Mouse (Mus musculus): Measurements from ENCODE around the gene Lhx3. TPM values are rescaled to one million over a fixed set of nuclear protein-coding genes. Genes with fewer than 3 reads are reported as not detected.

The Lhx3 gene
- polyA plus RNA-seq (2016; fragmentation: Nextera tagmentation; extraction: Ambion mirVana) = not detected in 2 replicates

DNA sequence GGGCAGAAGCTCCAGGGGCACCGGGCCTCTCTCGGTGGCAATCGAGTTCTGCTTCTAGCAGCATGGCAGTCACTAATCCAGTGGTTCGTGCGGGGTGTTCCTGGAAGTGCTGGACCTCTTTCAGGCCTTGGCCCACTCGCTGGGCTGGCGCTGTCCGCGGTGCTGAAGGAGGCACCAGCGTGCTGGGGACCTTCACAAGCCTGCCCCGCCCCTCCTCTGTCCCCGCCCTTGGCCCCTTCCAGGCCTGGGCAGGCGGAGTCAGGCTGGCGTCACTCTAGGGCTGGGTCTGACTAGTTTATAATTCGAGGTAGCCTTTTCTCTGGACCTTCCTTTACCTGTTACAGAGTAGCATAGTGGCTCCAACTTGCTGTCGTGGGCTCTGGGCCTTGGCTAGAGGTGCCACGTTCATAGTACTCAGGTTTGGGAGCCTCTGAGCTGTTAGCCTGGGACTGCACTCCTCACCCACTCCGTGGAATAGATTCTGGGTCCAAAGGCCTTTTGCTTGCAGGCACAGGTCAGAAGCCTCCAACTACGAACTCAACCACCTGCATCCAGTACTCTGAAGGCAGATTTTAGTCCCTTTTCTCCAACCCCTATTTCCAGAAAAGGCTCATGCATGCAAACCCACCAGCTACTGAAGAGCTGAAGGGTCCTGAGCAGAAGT is at the start of gene Lhx3:
Lhx3 (minus strand) TSS at position 164 of the 664 bp plus-strand sequence.
- WGBS = 5% methylated on average over 19 of the region's 19 CpGs
- Histone ChIP-seq H3K36me3 (peaks cover 35% of the 10 kb centered on the region), H3K27me3 (peaks cover 53% of the 10 kb centered on the region), H3K9ac (replicated peaks) (no peak within 1 kb of the TSS), H3K4me2 (no peak within 1 kb of the TSS), H3K4me1 (replicated peaks) (peaks cover 17% of the 10 kb centered on the region), H3K9me3 (no peaks in the 10 kb centered on the region), H3K4me3 (replicated peaks) (no peak within 1 kb of the TSS), H3K27ac (no peak within 1 kb of the TSS)
- ATAC-seq (ENCODE audit: insufficient number of reproducible peaks, insufficient read depth, low FRiP score, low TSS enrichment, low read depth) = peak; percentile 81

- peaks cover 11% of the 10 kb centered on the region; the same call in 1 of the 2 replicates for H3K27me3 ChIP-seq
- no peak overlapping the region for H3K9ac ChIP-seq (replicated peaks)
- H3K9me3 ChIP-seq = no peaks in the 10 kb centered on the region
- 0 out of 2 replicates have a peak, but pooled peaks cover 7% of the 10 kb centered on the region for H3K4me1 ChIP-seq (replicated peaks)
- H3K27ac ChIP-seq = no peak overlapping the region
- WGBS = 83% methylated on average over 16 of the region's 16 CpGs
- no peak overlapping the region for H3K4me3 ChIP-seq (replicated peaks)
- no peak overlapping the region for H3K4me2 ChIP-seq
- no peaks in the 10 kb centered on the region for H3K36me3 ChIP-seq
- no peak for ATAC-seq (ENCODE audit: insufficient number of reproducible peaks, insufficient read depth, low FRiP score, low TSS enrichment, low read depth)
These were observed 49.4 kb upstream of the Lhx3 start for GRCm38 (mm10) chr2:26257315-26258096.

- no peak for ATAC-seq (ENCODE audit: insufficient number of reproducible peaks, insufficient read depth, low FRiP score, low TSS enrichment, low read depth)
- Histone ChIP-seq H3K9me3 (0 out of 2 replicates have a peak, but pooled peaks cover 2% of the 10 kb centered on the region), H3K27me3 (peaks cover 11% of the 10 kb centered on the region; the same call in 1 of the 2 replicates), H3K4me1 (replicated peaks) (0 out of 2 replicates have a peak, but pooled peaks cover 7% of the 10 kb centered on the region), H3K4me3 (replicated peaks) (no peak overlapping the region), H3K36me3 (no peaks in the 10 kb centered on the region), H3K27ac (no peak overlapping the region), H3K4me2 (no peak overlapping the region), H3K9ac (replicated peaks) (no peak overlapping the region)
- WGBS = 38% methylated on average over 4 of the region's 4 CpGs
These were observed 46.7 kb upstream of the Lhx3 start for GRCm38 (mm10) chr2:26254816-26255215.

DNA sequence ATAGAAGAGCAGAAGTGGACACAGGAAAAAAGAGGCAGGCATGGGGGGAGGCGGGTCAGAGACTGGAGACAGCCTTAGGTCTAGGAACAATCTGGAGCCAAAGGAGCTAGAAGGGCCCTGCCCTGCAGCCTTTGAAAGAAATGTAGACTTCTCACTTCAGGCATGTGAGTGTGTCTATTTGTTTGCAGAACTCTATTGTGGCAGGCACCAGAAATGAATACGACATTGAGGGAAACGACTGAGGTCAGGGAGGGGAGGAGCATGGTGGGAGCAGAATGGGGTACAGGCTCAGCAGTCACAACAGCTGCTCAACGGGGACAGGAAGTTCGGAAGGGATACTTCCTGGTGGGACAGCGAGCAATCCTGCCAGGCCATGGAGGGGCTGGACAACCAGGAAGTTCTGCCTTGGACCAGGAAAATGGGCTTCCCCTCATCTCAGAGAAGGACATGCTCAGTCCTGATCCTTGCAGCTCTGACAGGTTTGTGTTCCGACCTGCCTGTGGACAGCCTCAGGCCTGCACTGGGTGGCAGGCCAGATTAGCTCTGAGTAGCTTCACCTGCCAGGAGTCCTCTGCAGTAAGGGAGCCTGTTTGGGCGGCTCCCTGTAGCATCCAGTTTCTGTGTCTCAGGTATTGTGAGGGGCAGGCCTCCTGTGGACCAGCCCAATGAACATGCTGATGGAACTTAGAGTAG is 44.6 kb upstream of the Lhx3 start:
- H3K36me3 ChIP-seq = no peaks in the 10 kb centered on the region
- no peak overlapping the region for H3K9ac ChIP-seq (replicated peaks)
- no peak overlapping the region for H3K27ac ChIP-seq
- H3K4me3 ChIP-seq (replicated peaks) = no peak overlapping the region
- peaks cover 8% of the 10 kb centered on the region; the same call in 1 of the 2 replicates for H3K27me3 ChIP-seq
- no peak overlapping the region for H3K4me2 ChIP-seq
- ATAC-seq (ENCODE audit: insufficient number of reproducible peaks, insufficient read depth, low FRiP score, low TSS enrichment, low read depth) = no peak
- H3K4me1 ChIP-seq (replicated peaks) = 0 out of 2 replicates have a peak, but pooled peaks cover 7% of the 10 kb centered on the region
- WGBS = 71% methylated on average over 8 of the region's 8 CpGs
- 0 out of 2 replicates have a peak, but pooled peaks cover 2% of the 10 kb centered on the region for H3K9me3 ChIP-seq

DNA sequence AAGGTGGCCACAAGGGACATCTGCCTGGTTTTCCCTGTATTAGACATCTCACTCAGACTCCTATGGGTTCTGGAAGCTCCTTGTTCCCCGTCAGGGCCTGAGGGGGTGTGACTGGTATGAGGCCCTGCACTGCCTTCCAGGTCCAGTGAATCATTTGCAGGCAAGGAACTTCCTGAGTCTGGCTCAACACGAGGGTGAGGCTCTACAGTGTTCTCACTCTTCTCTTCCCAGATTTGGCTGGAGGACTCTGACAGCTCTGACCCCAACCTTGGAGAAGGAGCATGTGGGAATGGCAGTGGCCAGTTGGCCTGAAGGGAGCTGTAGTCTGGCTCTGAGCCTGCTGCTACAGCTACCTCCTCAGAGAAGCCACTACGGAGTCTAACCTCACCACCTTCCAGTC is 39.4 kb upstream of the Lhx3 start:
- no peak overlapping the region for H3K4me2 ChIP-seq
- WGBS = 58% methylated on average over 3 of the region's 3 CpGs
- H3K9ac ChIP-seq (replicated peaks) = no peak overlapping the region
- no peak overlapping the region for H3K27ac ChIP-seq
- H3K4me1 ChIP-seq (replicated peaks) = no peaks in the 10 kb centered on the region
- no peaks in the 10 kb centered on the region for H3K36me3 ChIP-seq
- 0 out of 2 replicates have a peak, but pooled peaks cover 2% of the 10 kb centered on the region for H3K9me3 ChIP-seq
- no peak for ATAC-seq (ENCODE audit: insufficient number of reproducible peaks, insufficient read depth, low FRiP score, low TSS enrichment, low read depth)
- no peak overlapping the region for H3K4me3 ChIP-seq (replicated peaks)
- no peaks in the 10 kb centered on the region; the same call in 1 of the 2 replicates for H3K27me3 ChIP-seq

DNA sequence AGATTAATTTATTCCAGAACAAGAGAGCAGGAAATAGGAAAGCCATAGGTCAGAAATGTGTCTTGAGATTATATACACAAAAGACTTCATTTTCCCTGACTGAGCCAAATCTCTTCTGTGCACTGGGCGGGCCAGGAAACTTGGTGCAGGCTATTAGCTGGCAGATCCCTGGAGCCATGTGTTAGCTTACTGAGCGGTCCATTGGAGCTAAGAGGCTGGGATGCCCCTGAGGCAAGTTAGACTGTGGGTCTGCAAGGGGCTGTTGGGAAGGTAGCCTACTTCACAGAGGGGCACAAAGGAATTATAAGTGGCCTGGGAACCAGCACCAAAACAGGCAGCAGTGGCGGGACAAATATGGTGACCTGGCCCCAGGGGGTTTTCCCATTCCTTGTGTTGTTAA is 32.8 kb upstream of the Lhx3 start:
- Histone ChIP-seq H3K4me3 (replicated peaks) (no peak overlapping the region), H3K27ac (no peak overlapping the region), H3K4me2 (no peak overlapping the region), H3K4me1 (replicated peaks) (peaks cover 30% of the 10 kb centered on the region), H3K9me3 (no peaks in the 10 kb centered on the region), H3K9ac (replicated peaks) (no peak overlapping the region), H3K27me3 (no peaks in the 10 kb centered on the region), H3K36me3 (no peaks in the 10 kb centered on the region)
- ATAC-seq (ENCODE audit: insufficient number of reproducible peaks, insufficient read depth, low FRiP score, low TSS enrichment, low read depth) = no peak
- WGBS = 53% methylated on average over 3 of the region's 3 CpGs

GRCm38 (mm10) chr2:26240330-26240729 is 32.2 kb upstream of the Lhx3 start:
- H3K9ac ChIP-seq (replicated peaks) = no peak overlapping the region
- H3K27ac ChIP-seq = no peak overlapping the region
- H3K36me3 ChIP-seq = no peaks in the 10 kb centered on the region
- H3K9me3 ChIP-seq = no peaks in the 10 kb centered on the region
- H3K27me3 ChIP-seq = no peaks in the 10 kb centered on the region
- no peak for ATAC-seq (ENCODE audit: insufficient number of reproducible peaks, insufficient read depth, low FRiP score, low TSS enrichment, low read depth)
- H3K4me1 ChIP-seq (replicated peaks) = peaks cover 31% of the 10 kb centered on the region
- no peak overlapping the region for H3K4me2 ChIP-seq
- 33% methylated on average over 9 of the region's 9 CpGs for WGBS
- no peak overlapping the region for H3K4me3 ChIP-seq (replicated peaks)

DNA sequence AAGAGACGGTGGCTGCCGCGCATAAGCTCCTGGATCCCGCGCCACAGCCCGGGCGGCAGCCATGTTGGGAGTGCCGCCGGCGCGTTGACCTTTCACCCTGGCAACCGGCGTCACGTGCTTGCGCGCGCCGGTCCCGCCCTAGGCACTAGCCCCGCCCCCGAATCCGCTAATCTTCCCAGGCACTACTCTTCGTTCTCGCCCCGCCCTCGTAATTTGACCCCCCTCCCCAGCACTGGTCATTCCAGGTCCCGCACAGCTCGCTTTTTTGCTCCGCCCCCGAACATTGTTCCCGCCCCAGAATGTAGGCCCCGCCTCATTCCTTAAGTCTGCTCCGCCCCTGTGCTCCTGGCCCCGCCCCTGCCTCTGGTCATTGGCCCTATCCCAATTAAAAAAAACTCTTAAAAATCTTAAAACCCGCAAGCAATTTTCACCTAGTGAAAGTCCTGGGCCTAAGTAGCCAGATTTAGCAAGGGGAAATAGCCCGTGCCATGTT is 29.2 kb upstream of the Lhx3 start, which contains the start of gene Qsox2:
Qsox2 (minus strand) TSS at position 236 of the 493 bp plus-strand sequence.
- Histone ChIP-seq H3K27me3 (no peaks in the 10 kb centered on the region), H3K4me3 (replicated peaks) (peak within 1 kb of the TSS; percentile 89), H3K27ac (peak within 1 kb of the TSS; percentile 75), H3K36me3 (no peaks in the 10 kb centered on the region), H3K9ac (replicated peaks) (peak within 1 kb of the TSS; percentile 74), H3K4me1 (replicated peaks) (peaks cover 31% of the 10 kb centered on the region), H3K4me2 (peak within 1 kb of the TSS; percentile 88), H3K9me3 (no peaks in the 10 kb centered on the region)
- 2% methylated on average over 26 of the region's 36 CpGs for WGBS
- ATAC-seq (ENCODE audit: insufficient number of reproducible peaks, insufficient read depth, low FRiP score, low TSS enrichment, low read depth) = peak; percentile 85

DNA sequence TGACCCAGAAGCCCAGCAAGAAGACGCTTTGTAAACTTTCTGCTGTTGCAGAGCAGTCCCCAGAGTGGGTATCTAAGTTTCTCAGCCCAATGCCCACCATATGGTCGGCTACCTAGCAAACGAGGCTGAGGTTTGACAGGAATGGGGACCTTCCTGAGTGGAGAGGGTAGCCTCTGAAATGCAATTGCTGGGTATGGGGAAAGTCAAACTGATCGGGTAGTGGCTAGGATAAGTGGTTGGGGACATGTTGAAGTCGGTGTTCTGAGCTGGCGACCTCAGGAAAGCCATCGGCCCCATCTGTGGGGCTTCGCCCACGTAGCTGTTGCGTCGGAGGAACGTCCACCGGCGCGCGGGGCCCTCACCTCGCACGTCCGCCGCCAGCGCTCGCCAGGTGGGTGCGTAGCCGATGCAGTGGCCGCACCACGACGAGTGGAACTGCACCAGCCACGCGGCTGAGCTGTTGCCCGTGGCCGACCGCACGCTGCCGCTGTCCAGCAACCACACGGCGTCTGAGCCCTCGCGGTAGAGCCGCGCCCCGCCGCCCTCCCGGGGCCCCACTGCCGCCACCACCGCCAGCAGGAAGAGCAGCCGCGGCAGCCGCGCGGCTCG is 28.7 kb upstream of the Lhx3 start:
- ATAC-seq (ENCODE audit: insufficient number of reproducible peaks, insufficient read depth, low FRiP score, low TSS enrichment, low read depth) = peak; percentile 70
- H3K4me1 ChIP-seq (replicated peaks) = peaks cover 31% of the 10 kb centered on the region
- under 1% methylated on average over 51 of the region's 51 CpGs for WGBS
- H3K27me3 ChIP-seq = no peaks in the 10 kb centered on the region
- H3K4me3 ChIP-seq (replicated peaks) = peak overlapping the region; percentile 89
- H3K9me3 ChIP-seq = no peaks in the 10 kb centered on the region
- H3K36me3 ChIP-seq = no peaks in the 10 kb centered on the region
- peak overlapping the region; percentile 88 for H3K4me2 ChIP-seq
- H3K27ac ChIP-seq = peak overlapping the region; percentile 75
- H3K9ac ChIP-seq (replicated peaks) = peak overlapping the region; percentile 74

- Histone ChIP-seq H3K27me3 (no peaks in the 10 kb centered on the region), H3K36me3 (no peaks in the 10 kb centered on the region), H3K27ac (no peak overlapping the region), H3K9me3 (no peaks in the 10 kb centered on the region), H3K4me1 (replicated peaks) (peaks cover 18% of the 10 kb centered on the region), H3K4me3 (replicated peaks) (no peak overlapping the region), H3K9ac (replicated peaks) (no peak overlapping the region), H3K4me2 (no peak overlapping the region)
- no peak for ATAC-seq (ENCODE audit: insufficient number of reproducible peaks, insufficient read depth, low FRiP score, low TSS enrichment, low read depth)
- 91% methylated on average over 2 of the region's 2 CpGs for WGBS
These were observed 26.7 kb upstream of the Lhx3 start for GRCm38 (mm10) chr2:26234771-26235170.

Measured in limb, embryonic 12.5 days (tissue).